ENCODE assay signal across 31 mouse cellular contexts in the genomic region with DNA sequence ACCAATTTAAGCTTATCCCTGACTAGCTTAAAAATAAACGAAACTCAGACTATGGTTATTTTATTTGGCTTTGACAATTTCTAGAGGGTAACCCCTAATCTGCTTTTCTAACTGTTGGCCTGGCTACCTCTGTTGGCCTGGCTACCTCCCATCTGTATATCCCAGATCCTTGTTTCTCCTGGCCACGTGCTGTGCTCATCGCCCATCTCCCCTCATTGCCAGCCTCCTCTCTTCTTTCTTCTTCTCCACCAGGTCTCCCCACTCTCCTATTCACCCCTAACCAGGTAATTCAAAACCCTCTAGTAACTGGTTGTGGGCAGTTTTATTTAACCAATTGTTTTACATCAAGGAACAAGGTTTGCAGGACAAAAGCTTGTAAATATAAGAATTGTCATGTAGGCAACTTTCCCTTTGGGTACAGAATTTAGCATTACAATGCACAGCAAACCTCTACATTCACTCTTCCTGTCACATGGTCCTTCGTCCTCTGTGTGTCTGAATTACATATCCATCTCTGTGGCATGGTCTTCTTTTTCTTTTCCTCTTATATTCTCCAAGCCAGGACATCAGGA. TPM values are rescaled to one million over a fixed set of nuclear protein-coding genes. Genes with fewer than 3 reads are reported as not detected.
"Had no signal": no experiment of that assay in that cellular context is flagged by ENCODE, and none has a peak within 500 bp of the region (broad histone marks: within the 10 kb centered on the region; RNA-seq: fewer than 3 reads in every experiment).

No protein-coding gene starts in this region.

- H3K27ac ChIP-seq: heart, adult 2 months; heart, embryonic 13.5 days; heart, embryonic 15.5 days; hindbrain, embryonic 13.5 days; hindbrain, embryonic 15.5 days; hindbrain, postnatal 0 days; kidney, embryonic 15.5 days; kidney, postnatal 0 days; left cerebral cortex, adult 2 months; limb, embryonic 10.5 days; limb, embryonic 12.5 days; liver, embryonic 13.5 days; liver, embryonic 15.5 days had no signal

- H3K4me1 ChIP-seq: limb, embryonic 12.5 days had no signal

- H3K9ac ChIP-seq: heart, embryonic 13.5 days; heart, embryonic 15.5 days; hindbrain, embryonic 13.5 days; hindbrain, embryonic 15.5 days; kidney, embryonic 15.5 days; limb, embryonic 12.5 days; liver, embryonic 13.5 days; liver, embryonic 15.5 days had no signal

- H3K27me3 ChIP-seq: heart, embryonic 13.5 days; heart, embryonic 15.5 days; hindbrain, embryonic 13.5 days; hindbrain, embryonic 15.5 days; kidney, embryonic 15.5 days; limb, embryonic 12.5 days; liver, embryonic 13.5 days; liver, embryonic 15.5 days had no signal

- H3K4me2 ChIP-seq: heart, embryonic 11.5 days; heart, embryonic 13.5 days; heart, embryonic 15.5 days; hindbrain, embryonic 13.5 days; hindbrain, embryonic 15.5 days; kidney, embryonic 15.5 days; limb, embryonic 12.5 days; liver, embryonic 11.5 days; liver, embryonic 13.5 days; liver, embryonic 15.5 days had no signal

- H3K9me3 ChIP-seq: heart, embryonic 13.5 days; heart, embryonic 15.5 days; hindbrain, embryonic 13.5 days; hindbrain, embryonic 15.5 days; kidney, embryonic 15.5 days; limb, embryonic 10.5 days; limb, embryonic 12.5 days; liver, embryonic 13.5 days; liver, embryonic 15.5 days had no signal

- ATAC-seq: hindbrain, postnatal 0 days; intestine, embryonic 16.5 days had no signal

- H3K4me3 ChIP-seq: heart, adult 2 months; heart, embryonic 13.5 days; heart, embryonic 15.5 days; hindbrain, embryonic 13.5 days; hindbrain, embryonic 15.5 days; kidney, embryonic 15.5 days; left cerebral cortex, adult 2 months; limb, embryonic 10.5 days; limb, embryonic 12.5 days; liver, embryonic 13.5 days; liver, embryonic 15.5 days had no signal

- H3K36me3 ChIP-seq: heart, embryonic 13.5 days; heart, embryonic 15.5 days; hindbrain, embryonic 13.5 days; hindbrain, embryonic 15.5 days; kidney, embryonic 15.5 days; limb, embryonic 10.5 days; limb, embryonic 12.5 days; liver, embryonic 13.5 days; liver, embryonic 15.5 days had no signal

- DNase-seq: gastrocnemius, postnatal 14 days; gastrocnemius, postnatal 36 days; heart, adult 11 months; heart, adult 2 months; heart, postnatal 14 days; heart, postnatal 36 days; kidney, adult 11 months; kidney, adult 2 months; kidney, adult 9 months; kidney, postnatal 14 days; kidney, postnatal 36 days; layer of hippocampus, adult 9-11 months; layer of hippocampus, postnatal 36 days; liver; liver, embryonic 13.5 days had no signal

RNA-seq across cellular contexts. Expression of a gene that starts 22.3 kb away (rescaled TPM):
- polyA plus RNA-seq: gonadal fat pad, adult 2 months; heart, adult 2 months; kidney, adult 2 months; large intestine, adult 2 months had no signal
